Mouse (Mus musculus) thymus, adult 2 months (tissue): ENCODE measurements at regions not wholly inside any gene's neighbourhood (a gene's known extent, or its start where the extent isn't known, plus 50 kb on each side); places are given as distances from the start of the nearest gene placed in this dataset.

ENCODE experiments used
- DNase-seq: peaks from one replicate; pipeline ENCODE4 v3.0.0; 2021
- H3K27ac ChIP-seq: fragments of 200-500 bp; 2 replicates; pipeline ENCODE4 v1.5.1; 2012; ENCODE audit warnings: low read length, control low read depth; ENCODE audit not compliant: control insufficient read depth, insufficient read depth
- H3K27me3 ChIP-seq: fragments of 200-500 bp; 2 replicates; pipeline ENCODE4 v1.6.1; 2012; ENCODE audit warnings: mild to moderate bottlenecking, low read length, moderate library complexity, mixed read lengths; ENCODE audit not compliant: control insufficient read depth, insufficient read depth
- H3K36me3 ChIP-seq: fragments of 200-500 bp; 2 replicates; pipeline ENCODE4 v1.6.1; 2012; ENCODE audit warnings: mild to moderate bottlenecking, low read length, moderate library complexity; ENCODE audit not compliant: control insufficient read depth, insufficient read depth
- H3K4me1 ChIP-seq: fragments of 200-500 bp; replicated peaks from 2 replicates; pipeline ENCODE4 v1.6.1; 2012; ENCODE audit warnings: low read length; ENCODE audit not compliant: control insufficient read depth, insufficient read depth
- H3K4me3 ChIP-seq: fragments of 200-500 bp; 2 replicates; pipeline ENCODE4 v1.5.1; 2012; ENCODE audit warnings: mild to moderate bottlenecking, low read length, control low read depth, moderate library complexity; ENCODE audit not compliant: control insufficient read depth, insufficient read depth
- CTCF ChIP-seq: fragments of 200-500 bp; IDR thresholded peaks from 2 replicates; pipeline ENCODE4 v1.5.1; 2012; ENCODE audit warnings: mild to moderate bottlenecking, control low read depth, low read length, moderate library complexity, borderline replicate concordance; ENCODE audit not compliant: control insufficient read depth, poor library complexity, insufficient read depth; ENCODE audit errors: extremely low read depth
- POLR2A ChIP-seq: fragments of 200-500 bp; IDR thresholded peaks from 2 replicates; pipeline ENCODE4 v1.6.1; 2012; ENCODE audit warnings: mild to moderate bottlenecking, low read length, control low read depth, moderate library complexity; ENCODE audit not compliant: control insufficient read depth, poor library complexity, insufficient read depth; ENCODE audit errors: extremely low read depth
- WGBS: fragments of 180-500 bp; shearing (Covaris S2); methylation state at CpG from one replicate; pipeline ENCODE4 v1.1.7; 2018; 5-methylcytosine and 5-hydroxymethylcytosine counted together

DNA sequence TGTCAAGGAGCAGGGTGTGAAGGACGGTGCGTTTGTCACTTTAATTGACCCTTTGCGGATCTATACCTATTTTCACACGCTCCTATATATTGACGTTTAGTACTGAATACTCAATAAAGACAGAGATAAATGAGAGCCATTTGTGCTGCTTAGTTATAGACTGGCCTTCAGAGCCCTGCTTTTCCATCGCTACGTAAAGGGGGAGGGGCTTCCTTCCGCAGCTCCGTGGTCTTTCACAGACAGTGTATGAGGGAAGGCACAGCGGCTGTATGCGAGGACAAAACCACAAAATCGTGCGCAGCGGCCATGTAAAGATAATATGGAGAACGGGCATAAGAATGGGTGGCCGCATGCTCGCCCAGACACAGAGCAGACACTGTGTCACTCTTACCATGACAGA, 58.4 kb upstream of the Pced1b start:
- no peaks in the 10 kb centered on the region for H3K4me1 ChIP-seq
- TF ChIP-seq CTCF: no peak
- no peak for TF ChIP-seq POLR2A
- no peaks in the 10 kb centered on the region for H3K36me3 ChIP-seq
- no peak overlapping the region for H3K27ac ChIP-seq
- WGBS: 77% methylated on average over 17 of the region's 17 CpGs
- no peak overlapping the region for H3K4me3 ChIP-seq
- no peak for DNase-seq
- H3K27me3 ChIP-seq: no peaks in the 10 kb centered on the region

DNA sequence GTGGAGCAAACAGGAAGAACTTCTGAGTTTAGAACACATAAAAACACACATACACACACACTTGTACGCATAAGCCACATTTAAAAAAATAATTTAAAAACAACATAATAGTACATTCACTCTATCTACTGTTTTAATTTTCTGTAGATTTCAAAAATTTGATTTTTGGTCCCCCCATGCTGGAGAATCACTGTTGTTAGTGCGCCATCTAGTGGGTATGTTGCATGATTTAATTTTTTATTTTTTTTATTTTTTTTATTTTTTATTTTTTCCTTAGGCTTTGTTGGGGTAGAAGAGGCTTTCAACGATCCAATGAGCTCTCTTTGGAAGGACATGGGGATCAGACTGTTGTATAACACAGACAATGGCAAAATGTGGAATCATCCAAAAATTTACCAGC, 59.1 kb upstream of the Pced1b start:
- Histone ChIP-seq H3K4me1 (no peaks in the 10 kb centered on the region), H3K4me3 (no peak overlapping the region), H3K27me3 (no peaks in the 10 kb centered on the region), H3K27ac (no peak overlapping the region), H3K36me3 (no peaks in the 10 kb centered on the region)
- WGBS: 30% methylated on average over 3 of the region's 3 CpGs
- no peak for DNase-seq
- TF ChIP-seq POLR2A (no peak), CTCF (no peak)

DNA sequence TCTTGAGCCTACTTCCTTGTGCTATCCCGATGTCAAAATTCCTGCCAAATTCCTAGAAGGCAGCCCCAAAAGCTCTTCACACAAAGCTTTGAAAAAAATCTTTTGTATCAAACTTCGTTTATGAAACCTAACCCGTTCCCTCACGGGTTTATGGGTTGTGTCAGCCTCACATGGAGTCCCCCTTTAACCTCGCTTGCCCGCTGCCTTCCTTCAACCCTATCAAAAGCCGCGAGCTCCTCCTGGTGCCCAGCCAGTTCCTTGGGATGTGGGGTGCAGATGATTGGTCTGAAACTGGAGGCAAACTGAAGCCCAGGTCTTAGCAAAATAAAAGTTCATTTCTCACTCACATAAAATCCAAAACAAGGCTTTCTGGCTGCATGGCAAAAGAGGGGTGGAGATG, 60.9 kb upstream of the Pced1b start:
- DNase-seq: no peak
- 82% methylated on average over 8 of the region's 8 CpGs for WGBS

DNA sequence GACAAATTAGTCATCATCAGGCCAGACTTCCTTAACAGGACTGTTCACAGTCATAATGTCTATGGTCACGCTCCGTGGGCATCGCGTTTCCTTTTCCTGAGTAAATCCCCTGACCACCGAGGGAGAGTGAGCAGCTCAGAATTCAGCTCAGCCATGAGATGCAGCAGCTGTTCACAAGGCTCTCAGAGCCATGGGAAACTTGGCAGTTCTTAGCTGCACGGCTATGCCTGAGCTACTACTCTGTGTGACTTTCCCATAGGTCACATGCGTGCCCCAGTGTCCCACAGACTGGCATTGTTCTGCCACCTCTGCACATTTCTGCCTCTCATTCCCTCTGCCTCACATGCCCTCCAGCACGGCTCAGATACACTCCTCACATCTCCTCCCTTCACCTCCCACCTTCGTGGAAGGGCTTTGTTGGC, 64.3 kb upstream of the Pced1b start:
- DNase-seq: no peak
- 56% methylated on average over 9 of the region's 9 CpGs for WGBS
- TF ChIP-seq POLR2A (no peak), CTCF (no peak)
- Histone ChIP-seq H3K27me3 (no peaks in the 10 kb centered on the region), H3K36me3 (no peaks in the 10 kb centered on the region), H3K27ac (no peak overlapping the region), H3K4me1 (no peaks in the 10 kb centered on the region), H3K4me3 (no peak overlapping the region)

More for the DNA sequence above, 60.9 kb upstream of the Pced1b start:
- Histone ChIP-seq H3K4me1 (no peaks in the 10 kb centered on the region), H3K27ac (no peak overlapping the region), H3K4me3 (no peak overlapping the region), H3K27me3 (no peaks in the 10 kb centered on the region), H3K36me3 (no peaks in the 10 kb centered on the region)
- no peak for TF ChIP-seq POLR2A
- no peak for TF ChIP-seq CTCF

DNA sequence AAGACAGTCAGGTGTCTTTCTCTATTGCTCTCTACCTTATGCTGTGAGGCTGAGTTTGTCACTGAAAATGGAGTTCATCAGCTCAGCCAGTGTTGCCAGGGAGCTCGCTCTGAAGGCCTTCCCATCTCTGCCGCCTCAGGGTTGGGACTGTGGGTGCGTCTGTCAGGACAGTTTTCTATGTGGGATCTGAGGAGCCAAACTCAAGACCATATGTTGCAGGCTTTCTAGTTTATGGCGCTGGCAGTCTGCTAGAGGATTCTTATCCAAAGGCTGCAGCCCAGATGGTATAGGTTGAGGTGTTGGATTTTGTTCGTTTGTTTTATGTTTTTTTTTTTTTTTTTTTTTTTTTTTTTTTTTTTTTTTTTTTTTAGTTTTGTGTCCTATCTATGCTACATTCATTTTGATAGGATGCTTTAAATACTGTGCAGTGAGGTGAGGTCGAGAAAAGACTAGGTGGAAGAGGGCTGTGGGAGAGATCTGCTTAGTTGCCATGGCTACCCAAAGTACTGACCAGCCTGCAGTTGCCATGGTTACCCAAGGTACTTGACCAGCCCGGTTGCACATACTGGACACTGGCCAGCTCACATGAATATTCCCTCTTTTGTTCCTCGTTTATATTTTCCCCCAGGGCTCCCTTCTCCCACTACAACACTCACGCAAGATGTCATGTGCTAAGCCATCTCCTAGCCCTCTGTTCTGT, 65.8 kb upstream of the Pced1b start:
- H3K4me1 ChIP-seq: no peaks in the 10 kb centered on the region
- DNase-seq: no peak
- no peak for TF ChIP-seq CTCF
- TF ChIP-seq POLR2A: no peak
- 86% methylated on average over 9 of the region's 9 CpGs for WGBS
- H3K27ac ChIP-seq: no peak overlapping the region
- no peaks in the 10 kb centered on the region for H3K36me3 ChIP-seq
- H3K4me3 ChIP-seq: no peak overlapping the region
- H3K27me3 ChIP-seq: no peaks in the 10 kb centered on the region

DNA sequence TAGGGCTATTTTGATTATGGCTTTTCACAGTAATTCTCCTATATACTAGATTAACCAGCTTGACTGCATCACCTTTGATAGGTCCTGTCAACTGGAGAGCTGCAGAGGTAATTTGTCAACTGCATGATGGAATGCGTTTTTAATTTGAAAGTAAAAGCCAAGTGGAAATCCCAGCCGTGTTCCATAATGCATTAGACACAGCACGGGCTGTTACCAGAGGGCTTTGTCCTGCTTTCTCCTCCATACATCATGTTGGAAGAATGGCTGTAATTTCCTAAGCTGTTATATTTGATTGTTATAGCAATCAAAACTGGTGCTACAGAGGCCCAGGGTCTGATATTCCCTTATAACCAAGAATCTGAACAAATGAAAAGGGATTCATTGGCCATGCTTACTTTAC, 68.6 kb upstream of the Pced1b start:
- H3K4me1 ChIP-seq: no peaks in the 10 kb centered on the region
- TF ChIP-seq CTCF (no peak), POLR2A (no peak)
- no peak overlapping the region for H3K4me3 ChIP-seq
- H3K36me3 ChIP-seq: no peaks in the 10 kb centered on the region
- 89% methylated on average over 3 of the region's 3 CpGs for WGBS
- H3K27me3 ChIP-seq: no peaks in the 10 kb centered on the region
- H3K27ac ChIP-seq: no peak overlapping the region
- no peak for DNase-seq

DNA sequence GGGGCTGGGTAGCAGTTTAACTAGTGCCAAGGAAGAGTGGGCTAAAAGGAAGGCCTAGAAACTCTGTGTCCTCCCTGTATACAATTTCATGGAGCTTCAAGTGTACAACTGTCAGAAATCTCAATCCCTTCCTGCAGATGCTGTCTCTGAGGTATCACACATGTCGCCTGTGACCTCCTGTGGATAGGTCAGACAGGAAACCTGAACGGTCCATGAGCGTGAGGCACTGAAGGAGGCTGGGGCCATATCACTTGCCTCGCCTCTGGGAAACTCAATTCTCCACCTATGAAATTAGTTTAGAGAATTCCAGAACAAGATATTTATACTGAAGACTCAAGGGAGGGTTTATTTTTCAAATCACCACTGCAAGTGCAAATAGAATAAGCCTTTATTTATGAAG, 69.1 kb upstream of the Pced1b start:
- Histone ChIP-seq H3K36me3 (no peaks in the 10 kb centered on the region), H3K4me1 (no peaks in the 10 kb centered on the region), H3K27ac (no peak overlapping the region), H3K4me3 (no peak overlapping the region), H3K27me3 (no peaks in the 10 kb centered on the region)
- TF ChIP-seq CTCF (no peak), POLR2A (no peak)
- WGBS: 89% methylated on average over 4 of the region's 4 CpGs
- no peak for DNase-seq

DNA sequence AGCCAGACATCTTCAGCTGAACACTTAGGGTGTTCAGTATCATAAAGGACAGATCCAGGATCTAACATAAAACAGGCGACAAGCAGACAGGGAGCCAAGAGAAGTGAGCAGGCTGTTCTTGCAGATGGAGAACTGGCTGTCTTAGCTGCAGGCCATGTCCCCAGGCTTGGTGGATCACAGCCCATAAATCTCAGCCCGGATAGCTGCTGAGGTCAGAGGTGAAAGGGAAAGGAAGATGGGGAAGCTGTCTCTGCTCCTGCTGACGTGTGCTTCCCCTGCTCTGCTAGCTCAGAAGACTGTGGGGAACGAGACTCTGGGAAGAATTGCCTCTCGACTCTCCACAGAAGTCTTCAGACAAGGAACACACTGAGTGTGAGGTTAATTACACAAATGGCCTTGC, 71.9 kb upstream of the Pced1b start:
- no peaks in the 10 kb centered on the region for H3K4me1 ChIP-seq
- H3K36me3 ChIP-seq: no peaks in the 10 kb centered on the region
- H3K4me3 ChIP-seq: no peak overlapping the region
- DNase-seq: no peak
- no peak overlapping the region for H3K27ac ChIP-seq
- 46% methylated on average over 5 of the region's 5 CpGs for WGBS
- TF ChIP-seq POLR2A: no peak
- TF ChIP-seq CTCF: no peak
- no peaks in the 10 kb centered on the region for H3K27me3 ChIP-seq
